Mouse (Mus musculus) induced T-regulatory cell, adult 2 months (primary cell): ENCODE data around the gene Arrdc1.
"Not testable (repeated sequence)": the region's sequence is repeated elsewhere in the genome, so short reads cannot be mapped to it uniquely, and the experiment has no call there.

ENCODE experiments used
- DNase-seq: peaks from one replicate; pipeline ENCODE4 v3.0.0-alpha.2; 2012; ENCODE audit warnings: low read depth

The Arrdc1 gene

GRCm38 (mm10) chr2:24935057-24935796 is at the start of gene Arrdc1:
Gene Arrdc1 (minus strand): TSS chr2:24935252.
- peak; percentile 99 for DNase-seq

- peak; percentile 49 for DNase-seq
Observed at GRCm38 (mm10) chr2:24976960-24977359, 41.9 kb upstream of the Arrdc1 start.

- peak; percentile 95 for DNase-seq
Observed at GRCm38 (mm10) chr2:24975704-24976297, 40.7 kb upstream of the Arrdc1 start, which contains the start of gene Pnpla7. Gene Pnpla7 (plus strand): TSS chr2:24976033.

- peak; percentile 96 for DNase-seq
Observed at GRCm38 (mm10) chr2:24974906-24975703, 40.1 kb upstream of the Arrdc1 start, which contains the start of gene Mrpl41. Gene Mrpl41 (minus strand): TSS chr2:24975098.

- DNase-seq = not testable (repeated sequence)
Observed at GRCm38 (mm10) chr2:24974452-24974851, 39.4 kb upstream of the Arrdc1 start.

GRCm38 (mm10) chr2:24970386-24970785 is 35.3 kb upstream of the Arrdc1 start:
- no peak for DNase-seq

GRCm38 (mm10) chr2:24962304-24963000 is 27.4 kb upstream of the Arrdc1 start, which contains the start of gene Dph7:
Gene Dph7 (plus strand): TSS chr2:24962400.
- peak; percentile 93 for DNase-seq

GRCm38 (mm10) chr2:24960910-24961309 is 25.9 kb upstream of the Arrdc1 start:
- no peak for DNase-seq

- no peak for DNase-seq
Observed at GRCm38 (mm10) chr2:24952537-24953055, 17.5 kb upstream of the Arrdc1 start.

GRCm38 (mm10) chr2:24950189-24950535 is 15.1 kb upstream of the Arrdc1 start:
- peak; percentile 55 for DNase-seq

GRCm38 (mm10) chr2:24949421-24950188 is 14.6 kb upstream of the Arrdc1 start, which contains the start of gene Zmynd19:
Gene Zmynd19 (plus strand): TSS chr2:24949792.
- peak; percentile 98 for DNase-seq

GRCm38 (mm10) chr2:24944304-24944703 is 9.3 kb upstream of the Arrdc1 start:
- DNase-seq = peak; percentile 69

- DNase-seq = no peak
Observed at GRCm38 (mm10) chr2:24942092-24942491, 7.0 kb upstream of the Arrdc1 start.

- DNase-seq = no peak
Observed at GRCm38 (mm10) chr2:24934441-24934963, 550 bp downstream of the Arrdc1 start.

GRCm38 (mm10) chr2:24929593-24929992 is 5.5 kb downstream of the Arrdc1 start:
- peak; percentile 84 for DNase-seq

GRCm38 (mm10) chr2:24929119-24929518 is 5.9 kb downstream of the Arrdc1 start:
- peak; percentile 64 for DNase-seq

GRCm38 (mm10) chr2:24927810-24928479 is 7.1 kb downstream of the Arrdc1 start:
- DNase-seq = no peak

GRCm38 (mm10) chr2:24926965-24927358 is 8.1 kb downstream of the Arrdc1 start:
- DNase-seq = no peak

- no peak for DNase-seq
Observed at GRCm38 (mm10) chr2:24926345-24926964, 8.6 kb downstream of the Arrdc1 start.

GRCm38 (mm10) chr2:24925284-24925683 is 9.8 kb downstream of the Arrdc1 start:
- no peak for DNase-seq
